Comparison of ENCODE assay signal across 28 mouse cellular contexts in the genomic region with DNA sequence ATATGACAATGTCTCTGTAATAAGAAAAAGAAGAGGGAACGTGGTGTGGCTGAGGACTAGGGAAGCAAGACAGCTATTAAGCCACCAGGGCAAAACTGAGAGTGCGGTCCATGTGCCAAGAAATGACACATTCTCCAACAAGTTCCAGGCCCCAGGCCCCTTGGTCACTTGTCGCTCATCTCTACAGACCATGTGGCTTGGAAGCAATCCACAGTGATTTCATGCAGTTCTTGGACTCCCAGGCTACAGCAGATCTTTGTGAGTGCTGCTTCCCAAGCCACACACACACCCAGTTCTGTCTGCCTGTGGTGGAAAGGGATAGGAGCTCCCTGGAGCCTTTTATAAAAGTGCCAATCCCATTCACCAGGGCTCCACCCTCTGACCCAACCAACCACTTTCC. TPM values are rescaled to one million over a fixed set of nuclear protein-coding genes. Genes with fewer than 3 reads are reported as not detected.
DNase-seq lines count a peak whose midpoint lies in the region; ATAC-seq and TF ChIP-seq lines count a peak whose summit lies in the region.
"Had no signal": no experiment of that assay in that cellular context is flagged by ENCODE, and none has a peak within 500 bp of the region (broad histone marks: within the 10 kb centered on the region; RNA-seq: fewer than 3 reads in every experiment).

No protein-coding gene starts in this region.

- WGBS in lung, adult 2 months: 73% methylated on average over 3 of the region's 3 CpGs
- 90% methylated on average over 3 of the region's 3 CpGs for WGBS in forebrain, embryonic 15.5 days

- H3K4me2 ChIP-seq in forebrain, embryonic 15.5 days (replicated peaks): no peak overlapping the region
- H3K4me2 ChIP-seq: forebrain, embryonic 12.5 days; heart, embryonic 13.5 days; hindbrain, embryonic 14.5 days; kidney, embryonic 15.5 days; limb, embryonic 15.5 days; liver, embryonic 13.5 days; stomach, embryonic 15.5 days had no signal

- no peak for ATAC-seq in forebrain, embryonic 15.5 days (replicated peaks)
- ATAC-seq: inflammation-experienced regulatory T-cells, adult 6 months had no signal

- no peak overlapping the region for H3K27ac ChIP-seq in forebrain, embryonic 15.5 days (replicated peaks)
- H3K27ac ChIP-seq: forebrain, embryonic 12.5 days; heart, embryonic 13.5 days; hindbrain, embryonic 14.5 days; kidney, embryonic 15.5 days; left cerebral cortex, adult 2 months; limb, embryonic 15.5 days; liver, embryonic 13.5 days; stomach, embryonic 15.5 days had no signal

- no peaks in the 10 kb centered on the region for H3K4me1 ChIP-seq in lung, adult 2 months (ENCODE audit: control insufficient read depth, insufficient read depth, low read length)
- H3K4me1 ChIP-seq in forebrain, embryonic 15.5 days: no peaks in the 10 kb centered on the region
- H3K4me1 ChIP-seq: forebrain, embryonic 12.5 days; liver, embryonic 13.5 days; stomach, embryonic 15.5 days had no signal

- peak; percentile 95 for DNase-seq in heart, adult 11 months
- no peak for DNase-seq in heart, postnatal 25 days (ENCODE audit: low spot score)
- peak; percentile 23 for DNase-seq in lung, postnatal 10 days
- no peak for DNase-seq in lung, adult 2 months
- peak; percentile 28 for DNase-seq in gastrocnemius, postnatal 14 days
- peak; percentile 73 for DNase-seq in skeletal muscle tissue, adult 2 months (ENCODE audit: low read depth, low spot score)
- no peak for DNase-seq in layer of hippocampus, adult 9-10 months (ENCODE audit: low spot score)
- DNase-seq: adrenal gland, postnatal 25 days; cerebellum, adult 18-20 months; cerebellum, postnatal 14 days; kidney, adult 18-20 months; kidney, postnatal 25 days; liver, embryonic 13.5 days; lung, adult 18-20 months; lung, postnatal 14 days; midbrain, embryonic 14.5 days had no signal

- H3K9me3 ChIP-seq in forebrain, embryonic 15.5 days: no peaks in the 10 kb centered on the region
- H3K9me3 ChIP-seq: forebrain, embryonic 12.5 days; heart, embryonic 13.5 days; kidney, embryonic 15.5 days; limb, embryonic 15.5 days; liver, embryonic 13.5 days; stomach, embryonic 15.5 days had no signal

- H3K36me3 ChIP-seq in forebrain, embryonic 15.5 days: no peaks in the 10 kb centered on the region
- H3K36me3 ChIP-seq: forebrain, embryonic 12.5 days; heart, embryonic 13.5 days; kidney, embryonic 15.5 days; limb, embryonic 15.5 days; liver, embryonic 13.5 days; stomach, embryonic 15.5 days had no signal

- no peak overlapping the region for H3K9ac ChIP-seq in forebrain, embryonic 15.5 days (replicated peaks)
- H3K9ac ChIP-seq: forebrain, embryonic 12.5 days; heart, embryonic 13.5 days; hindbrain, embryonic 14.5 days; kidney, embryonic 15.5 days; limb, embryonic 15.5 days; liver, embryonic 13.5 days; stomach, embryonic 15.5 days had no signal

- TF ChIP-seq POLR2A in lung, adult 2 months (IDR thresholded peaks at IDR 0.05; ENCODE audit: borderline replicate concordance, extremely low read depth, low read depth, low read length): no peak

- no peaks in the 10 kb centered on the region for H3K27me3 ChIP-seq in forebrain, embryonic 15.5 days
- H3K27me3 ChIP-seq: forebrain, embryonic 12.5 days; limb, embryonic 15.5 days; stomach, embryonic 15.5 days had no signal

- TF ChIP-seq CTCF in lung, adult 2 months (IDR thresholded peaks at IDR 0.05; ENCODE audit: insufficient read depth, low read length): no peak

- no peak overlapping the region for H3K4me3 ChIP-seq in lung, adult 2 months (replicated peaks; ENCODE audit: extremely low read depth, low read depth, low read length)
- H3K4me3 ChIP-seq in forebrain, embryonic 15.5 days: no peak overlapping the region
- H3K4me3 ChIP-seq: erythroblast, embryonic 14.5 days; forebrain, embryonic 12.5 days; heart, embryonic 13.5 days; kidney, embryonic 15.5 days; left cerebral cortex, adult 2 months; limb, embryonic 15.5 days; liver, embryonic 13.5 days; stomach, embryonic 15.5 days had no signal

- intact Hi-C loops in heart, postnatal 25 days (cut with DNase I): no loop called here
- intact Hi-C loops in gastrocnemius, postnatal 14 days (cut with DNase I; ENCODE audit: low total_unique reads): no loop called here

RNA-seq across cellular contexts. Expression of a gene that starts 17.9 kb away (rescaled TPM):
- total RNA-seq in heart, postnatal 25 days (2021): 1 to 10 TPM in 1 of 2 experiments, under 1 TPM in 1; 0.92 to 1.8 TPM
- 3.0 and 3.3 TPM in 2 replicates for polyA plus RNA-seq in lung, adult 2 months (2012; rRNA removed)
- 1 to 10 TPM; 2.2 to 3.6 TPM for total RNA-seq in gastrocnemius, postnatal 14 days (2021)
- polyA plus RNA-seq in forebrain, embryonic 15.5 days (2015; fragmentation: Nextera tagmentation; extraction: Ambion mirVana): 0.57 and 1.1 TPM in 2 replicates
- total RNA-seq: CH12.LX; monocyte, adult 5-6 weeks had no signal
- polyA plus RNA-seq: erythroblast, embryonic 14.5 days had no signal

Comparison
In these comparisons a context has a peak if more than half of its experiments do, and no peak if none do; other contexts are left out.
1. DNase-seq: peak in heart, adult 11 months (single experiment), lung, postnatal 10 days (single experiment), gastrocnemius, postnatal 14 days (single experiment) and skeletal muscle tissue, adult 2 months (single experiment); none in heart, postnatal 25 days (single experiment), lung, adult 2 months (single experiment) and layer of hippocampus, adult 9-10 months (single experiment).